Mouse (Mus musculus): ENCODE measurements around the gene Cux1. TPM values are rescaled to one million over a fixed set of nuclear protein-coding genes. Genes with fewer than 3 reads are reported as not detected.

The Cux1 gene
- polyA plus RNA-seq, 2 experiments: 39.0 to 64.3 TPM

DNA sequence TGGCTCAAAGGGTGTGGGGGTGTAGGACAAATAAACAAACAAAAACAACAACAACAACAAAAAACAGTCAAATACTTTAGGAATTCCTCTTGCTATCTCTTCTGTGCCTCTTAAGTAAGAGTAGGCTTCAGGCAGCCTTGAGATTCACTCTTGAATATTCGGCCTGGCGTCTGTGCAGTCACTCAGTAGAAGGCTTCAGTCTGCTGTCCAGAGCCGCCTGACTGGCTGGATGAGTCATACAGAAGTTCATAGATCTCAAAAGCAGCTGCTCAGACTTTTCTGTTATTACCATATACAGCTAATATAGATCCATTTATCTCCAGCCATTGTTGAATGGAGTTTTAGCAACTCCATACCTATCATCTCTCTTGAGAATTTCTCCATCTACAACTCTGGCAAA lies 145.4 kb downstream of the Cux1 start:
- no peak for DNase-seq (ENCODE audit: low spot score)
- H3K9ac ChIP-seq (ENCODE audit: low read depth, low read length, severe bottlenecking): no peak overlapping the region
- H3K4me2 ChIP-seq (replicated peaks; ENCODE audit: low read depth, low read length, severe bottlenecking): no peak overlapping the region
- H3K4me3 ChIP-seq (replicated peaks; ENCODE audit: low read length): no peak overlapping the region
- no peaks in the 10 kb centered on the region for H3K9me3 ChIP-seq (ENCODE audit: control insufficient read depth, low read length)
- WGBS: 86% methylated on average over 3 of the region's 3 CpGs
- H3K4me1 ChIP-seq (ENCODE audit: control insufficient read depth, insufficient read depth, low read length): no peaks in the 10 kb centered on the region
- no peaks in the 10 kb centered on the region for H3K36me3 ChIP-seq (ENCODE audit: control insufficient read depth, insufficient read depth, low read length)
- no peak for ATAC-seq (ENCODE audit: low FRiP score, low read depth)
- no peak overlapping the region for H3K27ac ChIP-seq (replicated peaks; ENCODE audit: low read depth, low read length)
- TF ChIP-seq POLR2A (IDR thresholded peaks at IDR 0.05; ENCODE audit: borderline replicate concordance, extremely low read depth, insufficient read depth, insufficient read length): no peak
- peaks cover 3% of the 10 kb centered on the region; the same call in 1 of the 2 replicates for H3K27me3 ChIP-seq (ENCODE audit: control insufficient read depth, insufficient read depth, low read length)

DNA sequence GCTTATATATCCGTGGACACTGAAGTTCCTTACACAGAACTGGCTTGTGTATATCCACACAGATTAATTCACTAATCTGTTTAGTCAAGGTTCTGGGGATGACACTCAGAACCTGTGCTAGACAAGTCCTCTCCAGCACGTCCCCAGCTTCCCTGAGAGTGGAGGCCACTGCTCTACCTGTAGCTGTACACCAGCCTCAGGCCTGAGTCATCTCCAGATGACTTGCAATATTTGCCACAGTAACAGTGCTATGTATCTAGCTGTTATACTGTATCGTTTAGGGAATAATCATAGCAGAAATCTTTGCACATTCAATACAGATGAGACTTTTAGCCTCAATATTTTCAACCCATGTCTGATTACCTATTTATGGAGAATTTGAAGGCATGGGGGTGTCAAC lies 146.0 kb downstream of the Cux1 start:
- 93% methylated on average over 3 of the region's 3 CpGs for WGBS
- DNase-seq (ENCODE audit: low spot score) (no peak), ATAC-seq (ENCODE audit: low FRiP score, low read depth) (no peak)
- Histone ChIP-seq H3K4me2 (replicated peaks; ENCODE audit: low read depth, low read length, severe bottlenecking) (no peak overlapping the region), H3K36me3 (ENCODE audit: control insufficient read depth, insufficient read depth, low read length) (no peaks in the 10 kb centered on the region), H3K4me1 (ENCODE audit: control insufficient read depth, insufficient read depth, low read length) (no peaks in the 10 kb centered on the region), H3K27me3 (ENCODE audit: control insufficient read depth, insufficient read depth, low read length) (peaks cover 3% of the 10 kb centered on the region; the same call in 1 of the 2 replicates), H3K9ac (ENCODE audit: low read depth, low read length, severe bottlenecking) (no peak overlapping the region), H3K9me3 (ENCODE audit: control insufficient read depth, low read length) (no peaks in the 10 kb centered on the region), H3K4me3 (replicated peaks; ENCODE audit: low read length) (no peak overlapping the region), H3K27ac (replicated peaks; ENCODE audit: low read depth, low read length) (no peak overlapping the region)
- no peak for TF ChIP-seq POLR2A (IDR thresholded peaks at IDR 0.05; ENCODE audit: borderline replicate concordance, extremely low read depth, insufficient read depth, insufficient read length)

DNA sequence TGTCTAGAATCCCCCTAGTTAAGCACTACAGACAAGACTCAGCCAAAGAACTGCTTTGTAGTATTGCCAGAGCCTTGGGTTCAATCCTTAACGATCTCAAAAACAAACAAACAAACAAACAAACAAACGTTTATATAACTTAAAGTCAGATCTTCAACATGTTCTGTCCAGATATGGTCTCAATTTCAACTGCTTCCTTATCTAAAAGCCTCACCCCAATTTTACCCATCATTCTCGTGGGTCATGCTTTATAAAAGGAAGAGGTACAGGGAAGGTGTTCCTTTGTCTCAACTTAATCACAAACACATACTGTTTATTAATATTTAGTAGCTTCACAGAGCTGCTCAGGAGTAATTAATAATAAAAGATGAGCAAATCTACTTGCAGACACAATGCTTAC lies 146.9 kb downstream of the Cux1 start:
- H3K4me1 ChIP-seq (ENCODE audit: control insufficient read depth, insufficient read depth, low read length): no peaks in the 10 kb centered on the region
- H3K4me2 ChIP-seq (replicated peaks; ENCODE audit: low read depth, low read length, severe bottlenecking): no peak overlapping the region
- H3K27me3 ChIP-seq (ENCODE audit: control insufficient read depth, insufficient read depth, low read length): peaks cover 3% of the 10 kb centered on the region; the same call in 1 of the 2 replicates
- ATAC-seq (ENCODE audit: low FRiP score, low read depth) (no peak), DNase-seq (ENCODE audit: low spot score) (no peak)
- H3K9ac ChIP-seq (ENCODE audit: low read depth, low read length, severe bottlenecking): no peak overlapping the region
- no peak overlapping the region for H3K4me3 ChIP-seq (replicated peaks; ENCODE audit: low read length)
- 85% methylated on average over 3 of the region's 3 CpGs for WGBS
- no peak overlapping the region for H3K27ac ChIP-seq (replicated peaks; ENCODE audit: low read depth, low read length)
- H3K9me3 ChIP-seq (ENCODE audit: control insufficient read depth, low read length): no peaks in the 10 kb centered on the region
- H3K36me3 ChIP-seq (ENCODE audit: control insufficient read depth, insufficient read depth, low read length): no peaks in the 10 kb centered on the region
- no peak for TF ChIP-seq POLR2A (IDR thresholded peaks at IDR 0.05; ENCODE audit: borderline replicate concordance, extremely low read depth, insufficient read depth, insufficient read length)

DNA sequence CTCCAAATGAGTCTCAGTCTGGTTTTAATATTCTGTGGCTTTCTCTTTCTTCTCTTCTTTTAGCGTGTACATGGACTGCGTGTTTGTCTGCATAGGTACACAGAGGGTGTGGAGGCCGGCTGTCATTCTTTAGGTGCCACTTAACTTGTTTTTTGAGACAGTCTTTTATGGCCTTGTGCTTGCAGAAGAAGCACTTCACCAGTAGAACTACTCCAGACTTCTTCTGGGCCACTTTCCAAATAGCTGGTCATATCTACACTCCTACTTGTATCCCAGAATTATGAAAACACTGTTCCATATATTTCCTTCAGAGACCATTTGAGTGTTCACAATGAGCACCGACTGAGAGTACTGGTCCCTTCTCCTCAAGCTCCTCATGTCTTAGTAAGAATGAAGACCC lies 149.4 kb downstream of the Cux1 start:
- Histone ChIP-seq H3K9ac (ENCODE audit: low read depth, low read length, severe bottlenecking) (no peak overlapping the region), H3K9me3 (ENCODE audit: control insufficient read depth, low read length) (no peaks in the 10 kb centered on the region), H3K4me2 (replicated peaks; ENCODE audit: low read depth, low read length, severe bottlenecking) (no peak overlapping the region), H3K36me3 (ENCODE audit: control insufficient read depth, insufficient read depth, low read length) (no peaks in the 10 kb centered on the region), H3K4me1 (ENCODE audit: control insufficient read depth, insufficient read depth, low read length) (no peaks in the 10 kb centered on the region), H3K4me3 (replicated peaks; ENCODE audit: low read length) (no peak overlapping the region), H3K27ac (replicated peaks; ENCODE audit: low read depth, low read length) (no peak overlapping the region), H3K27me3 (ENCODE audit: control insufficient read depth, insufficient read depth, low read length) (peaks cover 3% of the 10 kb centered on the region; the same call in 1 of the 2 replicates)
- DNase-seq (ENCODE audit: low spot score): no peak
- no peak for TF ChIP-seq POLR2A (IDR thresholded peaks at IDR 0.05; ENCODE audit: borderline replicate concordance, extremely low read depth, insufficient read depth, insufficient read length)
- no peak for ATAC-seq (ENCODE audit: low FRiP score, low read depth)
- 86% methylated on average over 4 of the region's 4 CpGs for WGBS

DNA sequence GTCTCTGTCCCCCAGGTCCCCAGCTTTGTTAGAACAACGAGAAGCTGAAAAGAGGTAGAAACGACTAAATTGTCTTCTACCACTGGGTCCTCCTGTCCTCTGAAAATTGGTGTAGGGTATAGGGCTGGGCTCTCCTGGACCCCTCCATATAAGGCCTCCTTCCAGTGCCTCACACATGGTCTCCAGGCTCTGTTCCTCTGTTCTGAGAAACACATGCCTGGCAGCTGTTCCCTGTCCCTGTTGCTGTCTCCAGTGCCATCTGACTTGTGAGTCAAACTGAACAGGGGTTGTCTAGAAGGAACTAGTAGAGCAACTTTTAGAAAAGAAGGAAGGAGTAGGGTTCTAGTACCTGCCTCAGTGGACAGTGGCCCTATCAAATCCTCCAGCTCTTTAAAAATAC lies 152.8 kb downstream of the Cux1 start:
- ATAC-seq (ENCODE audit: low FRiP score, low read depth): no peak

More for the DNA sequence above, 152.8 kb downstream of the Cux1 start:
- H3K36me3 ChIP-seq (ENCODE audit: control insufficient read depth, insufficient read depth, low read length): no peaks in the 10 kb centered on the region
- TF ChIP-seq POLR2A (IDR thresholded peaks at IDR 0.05; ENCODE audit: borderline replicate concordance, extremely low read depth, insufficient read depth, insufficient read length): no peak
- H3K4me2 ChIP-seq (replicated peaks; ENCODE audit: low read depth, low read length, severe bottlenecking): no peak overlapping the region
- H3K4me3 ChIP-seq (replicated peaks; ENCODE audit: low read length): no peak overlapping the region
- no peaks in the 10 kb centered on the region for H3K9me3 ChIP-seq (ENCODE audit: control insufficient read depth, low read length)
- no peak overlapping the region for H3K9ac ChIP-seq (ENCODE audit: low read depth, low read length, severe bottlenecking)
- no peak overlapping the region for H3K27ac ChIP-seq (replicated peaks; ENCODE audit: low read depth, low read length)
- H3K4me1 ChIP-seq (ENCODE audit: control insufficient read depth, insufficient read depth, low read length): no peaks in the 10 kb centered on the region
- DNase-seq (ENCODE audit: low spot score): peak; percentile 22
- peaks cover 2% of the 10 kb centered on the region; the same call in 1 of the 2 replicates for H3K27me3 ChIP-seq (ENCODE audit: control insufficient read depth, insufficient read depth, low read length)
- 65% methylated on average over 2 of the region's 2 CpGs for WGBS
